Mouse (Mus musculus) embryo, embryonic 10 days (tissue): ENCODE measurements around the gene Gna15.

Source experiments
- DNase-seq: peaks from one replicate; pipeline ENCODE4 v3.0.0-alpha.2; 2015; ENCODE audit warnings: low spot score

Gna15 gene

GRCm38 (mm10) chr10:81495616-81496263 is 28.3 kb downstream of the Gna15 start:
- no peak for DNase-seq

DNA sequence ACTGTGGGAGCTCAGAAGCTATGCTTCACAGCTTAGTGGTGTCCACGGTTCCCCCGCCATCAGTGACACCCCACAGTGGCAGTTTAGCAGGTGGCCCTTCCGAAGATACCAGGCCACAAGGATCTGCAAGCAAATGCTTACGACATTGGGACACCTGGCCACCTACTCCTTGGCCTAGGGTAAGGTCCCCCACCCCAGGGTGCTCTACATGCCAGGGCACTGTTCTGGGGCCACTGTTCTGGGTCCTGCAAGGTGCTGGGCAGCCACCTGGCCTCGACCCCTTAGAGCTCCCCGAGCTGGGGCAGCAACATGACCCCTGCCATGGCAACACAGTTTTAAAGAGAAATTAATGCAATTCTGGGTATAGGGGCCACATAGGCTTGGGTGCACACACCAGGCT is 28.9 kb downstream of the Gna15 start:
- no peak for DNase-seq

GRCm38 (mm10) chr10:81494260-81495041 is 29.6 kb downstream of the Gna15 start:
- no peak for DNase-seq

DNA sequence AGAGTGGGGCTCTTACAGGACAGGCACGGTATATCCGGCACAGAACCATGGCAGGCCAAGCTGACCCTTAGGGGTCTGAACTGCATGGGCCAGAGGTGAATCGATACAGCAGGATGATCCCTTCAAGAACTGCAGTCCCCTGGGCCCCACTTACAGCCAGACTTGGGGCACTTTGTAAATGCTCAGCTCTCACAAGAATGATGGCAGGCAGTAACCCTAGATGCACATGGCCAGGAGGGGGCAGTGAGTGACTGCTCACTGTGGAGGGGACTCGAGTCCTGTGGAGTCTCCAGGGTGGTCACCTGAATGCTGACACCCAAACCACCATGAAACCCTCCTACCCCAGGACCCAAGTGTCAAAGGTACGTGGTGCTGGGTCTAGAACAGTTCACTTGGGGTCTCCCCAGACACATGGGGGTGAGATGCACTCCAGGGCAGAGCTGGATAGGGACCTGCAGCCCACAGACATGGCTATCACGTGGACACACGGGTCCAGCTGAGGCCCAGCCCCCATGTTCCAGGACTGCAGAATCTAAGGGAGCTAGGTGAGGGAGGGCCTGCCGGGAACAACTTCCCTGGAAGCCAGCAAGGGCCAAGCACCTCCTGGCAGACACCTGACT is 30.3 kb downstream of the Gna15 start:
- DNase-seq, result no peak

DNA sequence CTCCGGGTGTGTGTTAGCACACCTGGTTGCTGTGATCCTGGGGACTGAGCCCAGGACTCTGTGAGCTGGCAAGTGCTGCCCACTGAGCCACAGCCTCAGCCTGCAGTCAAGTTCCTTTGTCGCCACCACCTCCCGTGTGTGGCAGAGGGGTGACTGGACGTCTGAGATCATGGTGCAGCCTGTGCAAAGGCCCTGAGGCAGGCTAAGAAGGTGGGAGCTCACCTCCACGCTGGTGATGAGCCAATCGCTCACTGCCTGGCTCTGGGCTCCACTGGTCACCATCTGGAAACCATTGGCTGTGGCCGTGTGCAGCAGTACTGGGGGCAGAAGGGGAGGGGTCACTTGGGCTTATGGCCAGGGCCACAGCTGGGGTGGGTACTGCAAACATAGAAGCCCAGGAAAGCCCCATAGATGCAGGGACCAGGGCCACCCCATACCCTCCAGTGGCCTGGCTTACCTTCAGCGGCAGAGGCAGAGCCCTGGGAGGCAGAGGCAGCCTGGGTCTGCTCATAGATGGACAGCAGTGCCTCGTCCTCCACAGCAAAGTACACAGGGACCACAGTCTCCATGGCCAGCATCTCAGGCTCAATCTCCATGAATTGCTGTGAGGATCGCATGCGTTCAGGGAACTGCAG is 31.3 kb downstream of the Gna15 start:
- no peak for DNase-seq

DNA sequence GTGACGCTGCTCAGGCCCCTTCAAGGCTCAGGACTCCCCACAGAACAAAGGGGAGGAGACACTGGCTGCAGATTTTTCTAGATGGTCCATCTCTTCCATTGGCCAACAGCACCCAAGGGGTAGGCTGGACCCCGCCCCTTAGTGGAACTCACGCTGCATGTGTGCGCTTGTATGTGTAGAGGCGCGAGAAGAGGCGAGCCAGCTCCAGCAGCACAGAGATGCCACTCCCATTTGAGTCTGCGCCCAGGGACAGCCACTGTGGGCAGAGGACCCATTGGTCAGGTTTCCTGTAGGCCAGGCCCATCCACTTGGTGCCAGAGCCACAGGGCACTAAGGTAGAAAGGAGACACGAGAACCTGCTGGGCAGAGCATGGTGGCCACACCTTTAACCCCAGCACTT is 33.0 kb downstream of the Gna15 start:
- no peak for DNase-seq

GRCm38 (mm10) chr10:81489941-81490340 is 34.1 kb downstream of the Gna15 start:
- DNase-seq, result no peak

DNA sequence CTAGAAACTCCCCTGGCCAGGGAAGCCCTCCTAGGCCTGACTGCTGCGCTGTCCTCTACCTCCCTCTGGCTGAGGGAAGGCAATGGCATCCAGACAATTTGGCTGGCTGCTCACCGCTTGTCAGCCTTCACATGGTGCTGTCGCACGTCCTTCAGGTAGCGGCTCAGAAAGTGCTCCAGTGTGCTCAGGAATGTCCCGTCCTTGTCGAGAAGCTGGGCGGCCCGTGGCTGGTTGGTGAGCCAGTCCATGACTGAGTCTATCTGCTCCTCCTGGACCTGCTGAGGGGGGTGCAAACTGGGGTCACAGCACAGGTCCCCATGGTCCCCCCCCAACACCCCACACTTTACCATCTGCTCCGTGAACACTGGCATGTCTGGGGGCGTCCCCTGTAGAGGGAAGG is 35.9 kb downstream of the Gna15 start:
- DNase-seq, result no peak

DNA sequence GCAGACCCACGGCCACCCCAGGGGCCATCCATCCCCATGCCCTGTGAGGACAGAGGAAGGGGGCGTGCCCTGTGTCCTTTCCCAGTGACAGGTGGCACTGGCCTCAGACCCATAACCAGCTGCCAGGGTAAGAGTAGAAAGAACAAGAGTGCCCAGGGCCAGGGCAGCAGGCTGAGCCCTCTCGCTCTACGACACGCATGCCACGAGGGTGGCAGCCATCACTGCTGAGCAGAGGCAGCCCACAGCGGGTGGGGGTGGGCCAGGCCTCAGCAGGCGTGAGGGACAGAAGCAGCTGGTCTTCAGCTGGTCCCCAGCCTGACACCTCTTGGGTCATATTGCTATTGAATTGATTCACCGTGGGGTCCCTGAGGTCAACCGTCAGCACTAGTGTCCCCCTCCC is 37.5 kb downstream of the Gna15 start:
- no peak for DNase-seq

- DNase-seq, result no peak
These were observed 38.5 kb downstream of the Gna15 start for GRCm38 (mm10) chr10:81485479-81486018.

GRCm38 (mm10) chr10:81485060-81485449 is 39.0 kb downstream of the Gna15 start:
- no peak for DNase-seq

GRCm38 (mm10) chr10:81484441-81485059 is 39.5 kb downstream of the Gna15 start:
- DNase-seq, result peak; percentile 32

DNA sequence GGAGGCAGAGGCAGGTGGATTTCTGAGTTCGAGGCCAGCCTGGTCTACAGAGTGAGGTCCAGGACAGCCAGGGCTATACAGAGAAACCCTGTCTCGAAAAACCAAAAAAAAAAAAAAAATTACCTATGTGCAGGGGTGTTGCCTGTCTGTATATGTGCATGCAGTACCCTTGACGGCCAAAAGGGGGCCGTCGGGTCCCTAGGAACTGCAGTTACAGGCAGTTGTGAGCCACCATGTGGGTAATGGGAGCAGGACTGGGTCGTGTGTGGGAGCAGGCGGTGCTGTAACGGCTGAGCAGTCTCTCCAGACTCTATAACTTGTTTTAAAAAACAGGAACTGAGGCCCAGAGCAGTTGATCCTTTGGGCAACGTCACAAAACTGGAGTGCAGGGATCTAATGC is 40.0 kb downstream of the Gna15 start:
- DNase-seq, result peak; percentile 57

- no peak for DNase-seq
These were observed 41.5 kb downstream of the Gna15 start, which contains the start of gene Celf5 for GRCm38 (mm10) chr10:81482533-81482889. Gene Celf5, minus strand, starts transcription at chr10:81482709.

DNA sequence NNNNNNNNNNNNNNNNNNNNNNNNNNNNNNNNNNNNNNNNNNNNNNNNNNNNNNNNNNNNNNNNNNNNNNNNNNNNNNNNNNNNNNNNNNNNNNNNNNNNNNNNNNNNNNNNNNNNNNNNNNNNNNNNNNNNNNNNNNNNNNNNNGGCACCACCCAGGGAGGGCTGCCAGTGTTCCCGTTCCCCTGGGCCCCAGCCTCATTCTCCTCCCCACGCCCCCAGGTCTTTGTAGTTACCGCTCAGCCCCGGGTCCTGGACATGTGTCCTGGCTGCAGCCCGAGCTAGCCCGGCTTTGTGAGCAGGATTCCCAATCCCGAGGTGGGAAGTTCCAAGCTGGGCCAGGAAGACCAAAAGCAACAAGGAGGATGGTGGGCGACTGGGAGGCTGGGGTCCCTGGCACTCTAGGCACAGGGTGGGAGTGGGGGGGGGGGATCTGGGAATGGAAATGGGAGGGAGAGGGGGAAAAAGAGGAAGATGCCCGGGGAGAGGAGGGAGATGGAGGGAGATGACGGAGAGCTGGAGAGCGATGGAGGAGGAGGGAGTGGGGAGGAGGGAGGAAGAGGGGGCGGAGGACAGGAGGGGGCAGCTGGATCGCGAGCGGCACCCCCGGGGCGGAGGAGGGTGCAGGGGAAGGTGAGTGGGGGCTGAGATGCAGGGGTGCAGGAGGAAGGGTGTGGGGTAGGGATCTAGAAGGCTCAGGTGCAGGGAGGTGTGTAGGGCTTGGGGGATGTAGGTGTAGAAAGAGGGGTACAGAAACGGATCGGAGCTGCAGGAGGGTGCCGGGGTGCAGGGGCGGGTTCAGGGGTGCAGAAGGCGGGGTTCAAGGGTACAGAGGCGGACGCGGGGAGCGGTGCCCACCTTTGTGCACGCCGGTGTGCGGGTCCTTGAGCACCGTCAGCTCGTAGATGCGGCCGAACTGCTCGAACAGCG is 42.2 kb downstream of the Gna15 start:
- no peak for DNase-seq

DNA sequence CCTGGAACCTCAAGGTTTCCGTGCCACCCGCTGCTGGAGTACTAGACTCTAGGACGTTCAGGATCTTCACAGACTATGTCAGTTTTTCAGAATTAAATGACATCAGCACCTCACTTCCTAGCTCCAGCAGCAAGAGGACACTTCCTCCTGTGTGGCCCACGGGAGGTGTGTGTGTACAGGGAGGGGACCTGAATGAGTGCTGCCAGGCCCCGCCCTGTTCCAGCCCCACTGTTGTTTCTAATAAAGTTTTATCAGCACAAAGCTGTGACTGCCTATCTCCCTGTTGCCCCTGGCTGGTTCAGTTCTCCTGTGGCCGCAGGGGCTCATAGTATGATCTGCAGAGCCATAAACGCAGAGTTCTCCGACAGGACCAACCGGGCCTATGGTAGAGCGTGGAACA is 49.6 kb downstream of the Gna15 start:
- DNase-seq, result no peak

- peak; percentile 68 for DNase-seq
These were observed 51.0 kb downstream of the Gna15 start for GRCm38 (mm10) chr10:81473003-81473451.

- no peak for DNase-seq
These were observed 51.5 kb downstream of the Gna15 start for GRCm38 (mm10) chr10:81472403-81473002.

DNA sequence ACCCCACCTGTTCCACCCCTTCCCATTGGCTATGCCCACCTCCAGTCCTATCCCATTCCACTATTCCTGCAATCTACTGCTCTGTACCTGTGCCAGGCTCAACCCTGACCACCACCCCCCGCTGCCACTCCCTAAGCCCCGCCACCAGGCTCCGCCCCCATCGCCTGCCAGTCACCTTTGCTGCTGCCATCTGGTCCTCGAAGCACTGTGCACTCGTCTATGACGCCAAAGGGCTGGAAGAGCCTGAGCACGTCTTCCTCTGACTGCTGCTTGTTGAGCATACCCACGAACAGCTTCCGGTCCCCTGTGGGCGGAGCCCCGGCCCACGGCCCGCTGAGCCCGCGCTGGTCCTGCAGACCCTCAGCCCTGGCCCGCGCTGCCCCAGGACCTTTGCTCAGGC is 53.6 kb downstream of the Gna15 start:
- DNase-seq, result no peak

- DNase-seq, result no peak
These were observed 54.8 kb downstream of the Gna15 start for GRCm38 (mm10) chr10:81469253-81469652.
